Comparison of ENCODE assay signal across 12 mouse cellular contexts in genomic region chr3:50694904-50695680, GRCm38 (mm10).
DNase-seq lines count a peak whose midpoint lies in the region; ATAC-seq and TF ChIP-seq lines count a peak whose summit lies in the region.
"Had no signal": no experiment of that assay in that cellular context is flagged by ENCODE, and none has a peak within 500 bp of the region (broad histone marks: within the 10 kb centered on the region; RNA-seq: fewer than 3 reads in every experiment).

No protein-coding gene starts in this region.

- no peak for TF ChIP-seq EP300 in lung, postnatal 0 days (IDR thresholded peaks at IDR 0.05)

- H3K27me3 ChIP-seq in lung, postnatal 0 days (replicated peaks; ENCODE audit: insufficient read depth, low read length), result no peaks in the 10 kb centered on the region
- no peaks in the 10 kb centered on the region for H3K27me3 ChIP-seq in intestine, embryonic 15.5 days (replicated peaks)
- H3K27me3 ChIP-seq: liver, embryonic 13.5 days had no signal

- 0 out of 2 replicates have a peak overlapping the region, but pooled peaks have one; percentile 3 for H3K4me2 ChIP-seq in lung, postnatal 0 days (replicated peaks; ENCODE audit: low read depth, low read length)
- H3K4me2 ChIP-seq in intestine, embryonic 15.5 days (replicated peaks), result no peak overlapping the region
- H3K4me2 ChIP-seq: liver, embryonic 13.5 days had no signal

- no peaks in the 10 kb centered on the region for H3K36me3 ChIP-seq in lung, postnatal 0 days (ENCODE audit: insufficient read depth, low read length)
- H3K36me3 ChIP-seq in intestine, embryonic 15.5 days, result no peaks in the 10 kb centered on the region
- H3K36me3 ChIP-seq: liver, embryonic 13.5 days had no signal

- no peak overlapping the region for H3K4me3 ChIP-seq in lung, postnatal 0 days (ENCODE audit: low read depth, low read length)
- no peak overlapping the region for H3K4me3 ChIP-seq in intestine, embryonic 15.5 days (replicated peaks)
- H3K4me3 ChIP-seq: liver, embryonic 13.5 days had no signal

- H3K9ac ChIP-seq in lung, postnatal 0 days (replicated peaks; ENCODE audit: low read depth), result no peak overlapping the region
- H3K9ac ChIP-seq in intestine, embryonic 15.5 days, result no peak overlapping the region
- H3K9ac ChIP-seq: liver, embryonic 13.5 days had no signal

- DNase-seq in heart, adult 11 months, result peak; percentile 18
- DNase-seq in heart, postnatal 36 days, result no peak
- DNase-seq in lung, postnatal 0 days (ENCODE audit: low spot score), result no peak
- no peak for DNase-seq in lung, postnatal 14 days
- peak; percentile 56 for DNase-seq in thymus, postnatal 14 days
- no peak for DNase-seq in urinary bladder, adult 18-20 months (ENCODE audit: low spot score in 2 of 2)
- DNase-seq: adrenal gland, adult 8-10 months; kidney, postnatal 14 days; liver, embryonic 13.5 days had no signal

- no peaks in the 10 kb centered on the region for H3K4me1 ChIP-seq in lung, postnatal 0 days (ENCODE audit: insufficient read depth, low read depth, low read length)
- no peaks in the 10 kb centered on the region for H3K4me1 ChIP-seq in intestine, embryonic 15.5 days (replicated peaks)
- H3K4me1 ChIP-seq: liver, embryonic 13.5 days had no signal

- WGBS in lung, postnatal 0 days, result 55% methylated on average over 15 of the region's 15 CpGs
- WGBS in intestine, embryonic 15.5 days, result 61% methylated on average over 15 of the region's 15 CpGs

- no peak overlapping the region for H3K27ac ChIP-seq in lung, postnatal 0 days (ENCODE audit: low read length)
- H3K27ac ChIP-seq in intestine, embryonic 15.5 days, result peak overlapping the region; percentile 40
- H3K27ac ChIP-seq: liver, embryonic 13.5 days had no signal

- no peak for ATAC-seq in lung, postnatal 0 days
- no peak for ATAC-seq in intestine, embryonic 15.5 days
- ATAC-seq in megakaryocyte-erythroid progenitor cell, adult 5-6 weeks (replicated peaks; ENCODE audit: low FRiP score, low TSS enrichment, poor library complexity, severe bottlenecking), result no peak
- ATAC-seq: Patski had no signal

- TF ChIP-seq CTCF in lung, postnatal 0 days (IDR thresholded peaks at IDR 0.05), result no peak

- intact Hi-C loops in heart, postnatal 36 days (cut with DNase I), result no loop called here

- no peaks in the 10 kb centered on the region for H3K9me3 ChIP-seq in lung, postnatal 0 days (ENCODE audit: low read length)
- H3K9me3 ChIP-seq in intestine, embryonic 15.5 days, result no peaks in the 10 kb centered on the region
- H3K9me3 ChIP-seq: liver, embryonic 13.5 days had no signal

Comparison
In these comparisons a context has a peak if more than half of its experiments do, and no peak if none do; other contexts are left out.
1. DNase-seq: peak in heart, adult 11 months (single experiment) and thymus, postnatal 14 days (single experiment); none in heart, postnatal 36 days (0 of 2), lung, postnatal 0 days (single experiment), lung, postnatal 14 days (single experiment) and urinary bladder, adult 18-20 months (0 of 2).